Mouse (Mus musculus) megakaryocyte, embryonic 14.5 days (primary cell): Measurements from ENCODE around the gene Atp1b3.

Experiments
- FLI1 ChIP-seq: IDR thresholded peaks from 2 replicates; pipeline ENCODE4 v1.6.1; 2012; ENCODE audit warnings: low read length, inconsistent platforms, mixed read lengths
- GATA1 ChIP-seq: IDR thresholded peaks from 3 replicates; pipeline ENCODE4 v1.6.1; 2012; ENCODE audit warnings: mixed read lengths, low read length, inconsistent platforms, borderline replicate concordance

DNA sequence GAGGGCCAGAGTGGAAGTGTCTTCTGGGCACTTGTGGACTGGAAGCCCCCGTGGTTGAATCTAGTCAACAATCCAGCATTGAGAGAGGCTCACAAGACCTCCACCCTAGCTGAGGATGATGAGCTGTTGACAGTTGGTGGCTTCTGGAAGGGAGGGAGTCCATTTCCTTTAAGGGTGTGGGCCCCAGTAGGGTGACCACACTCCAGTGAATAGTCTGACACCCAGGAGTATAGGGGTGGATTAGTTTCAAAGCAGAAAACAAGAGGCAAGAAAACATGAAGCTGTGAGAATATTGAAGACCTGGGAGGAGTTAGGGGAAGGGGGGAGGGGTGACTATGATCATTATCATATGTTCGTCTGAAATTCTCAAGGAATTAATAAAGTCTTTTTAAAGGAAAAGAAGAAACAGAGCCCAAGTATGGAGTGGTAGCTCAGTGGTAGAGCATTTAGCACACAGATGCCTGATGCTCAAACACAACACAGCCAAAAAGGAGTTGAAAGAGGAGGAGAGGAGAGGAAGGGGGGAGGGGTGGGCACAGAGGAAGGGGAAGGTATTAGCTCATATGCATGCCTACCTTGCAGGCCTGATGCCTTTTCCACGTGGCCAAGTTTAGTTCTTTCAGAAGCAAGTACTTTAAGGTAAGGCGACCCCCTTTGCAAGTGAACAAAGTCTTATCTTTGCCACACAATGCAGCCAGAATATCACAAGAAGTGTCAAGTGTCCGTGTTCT is 5.6 kb upstream of the Atp1b3 start:
- TF ChIP-seq FLI1, result no peak
- no peak for TF ChIP-seq GATA1
